Mouse (Mus musculus): Measurements from ENCODE around the gene P2rx4.

DNA sequence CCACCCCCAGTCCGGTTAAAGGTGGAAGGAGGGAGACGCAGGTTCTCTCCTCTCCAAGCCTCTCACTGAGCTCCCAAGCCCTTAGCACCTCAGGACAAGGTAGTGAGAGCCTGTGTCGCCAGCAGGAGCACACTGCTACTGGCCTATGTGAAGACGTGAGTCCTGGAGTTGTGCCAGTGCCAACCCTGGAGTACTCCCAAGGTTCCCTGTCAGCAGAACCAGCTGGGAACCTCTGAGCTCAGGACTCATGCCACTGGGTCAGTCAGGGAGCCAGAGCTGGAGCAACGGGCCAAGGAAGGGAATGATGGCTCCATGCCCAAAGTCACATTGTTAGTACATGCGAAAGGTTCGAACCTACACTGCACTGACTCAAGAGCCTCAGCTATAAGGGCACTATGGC, 49.3 kb downstream of the P2rx4 start:
- no peak for TF ChIP-seq CTCF (IDR thresholded peaks at IDR 0.05; ENCODE audit: low read depth, low read length)
- no peak for TF ChIP-seq POLR2A (IDR thresholded peaks at IDR 0.05; ENCODE audit: extremely low read depth, insufficient read depth, low read length)

Data from liver, adult 2 months (tissue).